Mouse (Mus musculus) bone marrow, adult 2 months (tissue): ENCODE measurements at regions not wholly inside any gene's neighbourhood (a gene's known extent, or its start where the extent isn't known, plus 50 kb on each side); places are given as distances from the start of the nearest gene placed in this dataset.

Experiments used
- CTCF ChIP-seq: fragments of 200-500 bp; IDR thresholded peaks from 2 replicates; pipeline ENCODE4 v1.5.1; 2011; ENCODE audit warnings: low read length, control low read depth; ENCODE audit not compliant: control insufficient read depth, insufficient read depth
- POLR2A ChIP-seq: fragments of 200-500 bp; IDR thresholded peaks from 2 replicates; pipeline ENCODE4 v1.6.1; 2011; ENCODE audit warnings: low read depth, mild to moderate bottlenecking, control low read depth, low read length, borderline replicate concordance; ENCODE audit not compliant: control insufficient read depth

- TF ChIP-seq CTCF (no peak), POLR2A (no peak)
These were observed 118.0 kb upstream of the Sulf2 start for GRCm38 (mm10) chr2:166273312-166274015.
